Mouse (Mus musculus): ENCODE measurements around the gene Umad1.

GRCm38 (mm10) chr6:8504521-8505228, 245.6 kb downstream of the Umad1 start:
- TF ChIP-seq CTCF (IDR thresholded peaks at IDR 0.05; ENCODE audit: low read depth) (no peak), EP300 (IDR thresholded peaks at IDR 0.05; ENCODE audit: low read depth) (no peak)
